Mouse (Mus musculus): ENCODE measurements at regions not wholly inside any gene's neighbourhood (a gene's known extent, or its start where the extent isn't known, plus 50 kb on each side); places are given as distances from the start of the nearest gene placed in this dataset.

GRCm38 (mm10) chr1:23602710-23603291 is 158.8 kb upstream of the B3gat2 start:
- in situ Hi-C loops (cut with MseI, MboI), result no loop called here

DNA sequence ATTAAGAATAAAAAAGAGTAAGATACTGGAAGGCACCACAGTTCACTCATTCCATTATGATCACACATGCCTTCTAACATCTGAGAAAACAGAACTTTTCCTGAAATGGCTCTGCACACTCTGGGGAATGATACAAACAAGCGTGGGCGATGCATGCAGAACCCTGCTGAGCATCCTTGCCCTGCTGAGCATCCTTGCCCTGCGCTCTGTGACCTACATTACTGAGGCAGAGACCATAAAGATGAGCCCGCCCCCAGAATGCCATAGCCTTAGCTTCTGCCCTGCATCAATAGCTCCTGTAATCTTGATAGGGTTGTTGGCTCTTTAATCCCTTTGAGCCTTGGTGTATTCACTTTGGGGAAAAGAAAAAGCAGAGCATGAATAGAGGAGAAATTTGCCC is 132.2 kb upstream of the B3gat2 start:
- in situ Hi-C loops (cut with MseI, MboI), result no loop called here

DNA sequence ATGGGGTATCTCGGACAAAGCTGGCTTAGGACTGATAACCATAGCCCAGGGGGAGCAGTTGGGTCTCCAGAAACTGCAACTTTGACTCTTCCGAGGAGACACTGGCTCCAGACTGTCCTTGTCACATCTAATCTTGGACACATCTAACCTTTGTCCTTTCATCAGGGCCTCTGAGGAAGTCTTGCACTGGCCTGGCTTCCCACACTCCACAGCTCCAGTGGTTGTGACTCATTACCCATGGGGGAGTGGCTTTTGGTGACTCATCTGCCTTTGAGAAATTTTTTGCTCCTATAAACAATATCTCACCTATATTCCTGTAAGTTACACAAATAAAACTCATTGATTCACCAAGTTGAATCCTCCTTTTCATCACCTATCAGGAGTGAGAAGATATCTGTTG is 116.5 kb upstream of the B3gat2 start:
- in situ Hi-C loops (cut with MseI, MboI), result no loop called here

GRCm38 (mm10) chr1:23648875-23649506 is 112.6 kb upstream of the B3gat2 start:
- in situ Hi-C loops (cut with MseI, MboI), result no loop called here

- in situ Hi-C loops (cut with MseI, MboI), result no loop called here
These were observed 111.7 kb upstream of the B3gat2 start for GRCm38 (mm10) chr1:23649886-23650285.

- in situ Hi-C loops (cut with MseI, MboI), result no loop called here
These were observed 107.9 kb upstream of the B3gat2 start for GRCm38 (mm10) chr1:23653628-23654027.

- in situ Hi-C loops (cut with MseI, MboI), result no loop called here
These were observed 105.8 kb upstream of the B3gat2 start for GRCm38 (mm10) chr1:23655768-23656167.

- in situ Hi-C loops (cut with MseI, MboI), result no loop called here
These were observed 105.3 kb upstream of the B3gat2 start for GRCm38 (mm10) chr1:23656302-23656701.

DNA sequence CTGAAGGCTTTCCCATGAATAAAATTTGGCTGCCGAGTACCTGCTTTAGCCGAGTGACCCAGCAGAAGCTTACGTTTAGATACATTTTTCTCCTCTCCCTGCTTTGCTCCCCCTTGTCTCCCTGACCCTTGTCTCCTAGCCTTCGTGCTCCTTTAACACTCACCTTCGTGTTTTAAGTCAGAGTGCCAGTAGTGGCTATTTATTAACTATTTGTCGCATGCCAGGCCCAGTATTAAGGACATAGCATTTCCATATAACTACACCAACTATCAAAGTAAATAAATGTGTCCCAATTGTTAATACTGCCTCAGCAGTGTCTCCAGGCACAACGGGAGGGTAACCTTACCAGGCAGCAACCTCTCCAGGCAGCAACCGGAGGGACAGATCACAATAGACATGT is 104.8 kb upstream of the B3gat2 start:
- in situ Hi-C loops (cut with MseI, MboI), result no loop called here

DNA sequence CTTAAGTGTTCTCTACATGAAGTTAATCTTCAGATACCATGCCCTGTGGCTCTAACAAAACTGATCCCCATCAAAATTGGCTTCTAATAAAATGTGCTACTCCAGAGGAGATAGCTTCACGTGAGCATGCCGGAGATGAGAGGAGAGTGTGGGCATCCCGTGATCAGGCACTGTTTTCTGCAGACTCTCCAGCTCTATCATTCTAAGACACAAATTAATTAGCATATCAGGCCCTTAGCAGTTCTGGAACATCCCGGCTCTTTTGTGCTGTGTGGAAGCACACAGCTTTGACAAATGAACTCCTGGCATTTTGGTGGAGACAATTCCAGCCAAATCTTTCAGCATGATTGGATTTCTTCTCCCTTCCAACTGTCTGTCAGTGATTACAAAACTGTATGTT is 91.0 kb upstream of the B3gat2 start:
- in situ Hi-C loops (cut with MseI, MboI), result no loop called here

GRCm38 (mm10) chr1:23674357-23674756 is 87.2 kb upstream of the B3gat2 start:
- in situ Hi-C loops (cut with MseI, MboI), result no loop called here

DNA sequence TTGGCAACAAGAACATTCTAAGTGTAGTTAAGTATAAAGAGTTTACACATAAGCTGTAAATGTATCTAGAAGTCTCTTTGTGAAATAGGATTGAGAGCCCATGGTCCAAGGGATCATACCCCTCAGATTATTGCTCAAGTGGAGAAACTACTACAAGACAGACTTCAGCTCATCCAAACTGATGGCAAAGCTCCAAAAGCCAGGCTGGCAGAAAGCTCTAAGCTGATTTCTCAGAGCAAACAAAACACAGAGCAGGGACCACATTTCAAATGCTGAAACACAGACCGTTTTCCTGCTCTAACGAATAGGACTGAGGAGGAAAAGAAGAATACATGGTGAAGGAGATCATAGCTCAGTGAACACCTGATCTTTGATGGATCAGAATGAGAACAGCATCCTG is 85.3 kb upstream of the B3gat2 start:
- in situ Hi-C loops (cut with MseI, MboI), result no loop called here

DNA sequence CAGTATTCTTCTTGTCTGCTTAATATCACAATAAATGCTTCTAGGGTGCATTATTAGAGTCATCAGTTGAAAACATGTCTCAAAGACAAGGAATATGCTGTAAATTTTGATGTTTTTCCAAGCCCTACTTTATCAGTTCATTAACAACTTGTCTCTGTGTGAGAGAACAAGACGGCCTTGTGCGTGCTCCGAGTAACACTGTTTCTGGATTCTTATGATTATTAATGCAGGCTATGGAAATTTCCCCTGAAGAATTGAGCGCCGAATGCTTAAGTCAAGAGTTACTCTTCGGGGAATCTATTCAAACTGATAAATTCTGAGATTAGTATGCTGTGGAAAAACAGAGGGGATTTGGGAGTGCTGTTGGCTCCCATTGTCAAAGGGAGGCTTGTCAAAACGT is 72.2 kb upstream of the B3gat2 start:
- in situ Hi-C loops (cut with MseI, MboI), result no loop called here

DNA sequence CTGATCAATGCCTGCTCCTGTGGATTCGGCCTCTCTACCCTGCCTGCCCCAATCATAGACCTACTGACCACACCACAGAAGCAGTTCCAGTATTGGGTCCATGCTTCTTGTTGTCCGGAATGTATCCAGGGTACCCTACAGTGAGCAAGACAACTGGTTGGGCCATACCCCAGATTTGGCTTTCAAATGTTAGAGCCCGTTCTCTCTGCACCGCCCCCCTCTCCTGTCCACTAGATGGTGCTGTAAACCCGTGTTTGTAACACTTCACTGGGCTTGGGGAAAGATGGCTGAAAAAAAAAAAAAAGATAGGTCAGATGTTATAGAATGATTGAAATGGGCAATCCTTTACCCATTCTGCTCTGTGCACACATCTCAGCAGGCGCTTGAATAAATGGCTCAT is 56.1 kb upstream of the B3gat2 start:
- in situ Hi-C loops (cut with MseI, MboI), result loop anchor here in 1 of 2 experiments (10.0 kb wide), 1 partner anchor 89 kb away; no protein-coding TSS in a partner anchor

- in situ Hi-C loops (cut with MseI, MboI), result loop anchor here in 1 of 2 experiments (10.0 kb wide), 1 partner anchor 88 kb away; no protein-coding TSS in a partner anchor
These were observed 55.1 kb upstream of the B3gat2 start for GRCm38 (mm10) chr1:23706450-23706849.

All from mouse trophoblast stem cell (cell line).